14 mouse cellular contexts compared by ENCODE assay signal in genomic region chr14:122382281-122382680, GRCm38 (mm10).
"Had no signal": no experiment of that assay in that cellular context is flagged by ENCODE, and none has a peak within 500 bp of the region (broad histone marks: within the 10 kb centered on the region; RNA-seq: fewer than 3 reads in every experiment).

No protein-coding gene starts in this region.

- H3K9ac ChIP-seq: limb, embryonic 15.5 days; liver, embryonic 12.5 days; lung, embryonic 14.5 days; midbrain, embryonic 12.5 days; neural tube, embryonic 13.5 days; stomach, embryonic 15.5 days had no signal

- H3K4me1 ChIP-seq: limb, embryonic 15.5 days; liver, embryonic 12.5 days; stomach, embryonic 15.5 days had no signal

- H3K9me3 ChIP-seq: limb, embryonic 15.5 days; liver, embryonic 12.5 days; midbrain, embryonic 12.5 days; neural tube, embryonic 13.5 days; stomach, embryonic 15.5 days had no signal

- H3K27me3 ChIP-seq: liver, embryonic 12.5 days; stomach, embryonic 15.5 days had no signal

- H3K4me2 ChIP-seq: limb, embryonic 15.5 days; liver, embryonic 12.5 days; lung, embryonic 14.5 days; midbrain, embryonic 12.5 days; neural tube, embryonic 13.5 days; stomach, embryonic 15.5 days had no signal

- H3K27ac ChIP-seq: left cerebral cortex, adult 2 months; limb, embryonic 15.5 days; liver, embryonic 12.5 days; midbrain, embryonic 12.5 days; neural tube, embryonic 13.5 days; stomach, embryonic 15.5 days had no signal

- ATAC-seq: liver, embryonic 12.5 days had no signal

- H3K36me3 ChIP-seq: limb, embryonic 15.5 days; liver, embryonic 12.5 days; midbrain, embryonic 12.5 days; neural tube, embryonic 13.5 days; stomach, embryonic 15.5 days had no signal

- H3K4me3 ChIP-seq: left cerebral cortex, adult 2 months; limb, embryonic 15.5 days; liver, embryonic 12.5 days; midbrain, embryonic 12.5 days; neural tube, embryonic 13.5 days; stomach, embryonic 15.5 days had no signal

- DNase-seq: kidney, adult 8-10 months; kidney, postnatal 25 days; lung, embryonic 14.5 days; lung, postnatal 10 days; lung, postnatal 4 days; retina, postnatal 1 day; thymus, adult 2 months; thymus, postnatal 25 days had no signal
